Mouse (Mus musculus) E14TG2a.4 (cell line): ENCODE measurements around the gene Golga7b.
A peak's percentile ranks its signal among the peaks of the same experiment; 100 is the strongest.

ENCODE experiments used
- H3K27me3 ChIP-seq: 2 replicates; pipeline ENCODE4 v1.6.1; 2014; ENCODE audit warnings: low read length, control low read depth; ENCODE audit not compliant: insufficient read depth
- H3K36me3 ChIP-seq: 2 replicates; pipeline ENCODE4 v1.6.1; 2014; ENCODE audit warnings: low read length, control low read depth; ENCODE audit not compliant: insufficient read depth
- H3K4me1 ChIP-seq: replicated peaks from 2 replicates; pipeline ENCODE4 v1.6.1; 2014; ENCODE audit warnings: low read depth, low read length, control low read depth
- H3K4me3 ChIP-seq: replicated peaks from 2 replicates; pipeline ENCODE4 v1.5.1; 2014; ENCODE audit warnings: mild to moderate bottlenecking, low read length
- H3K9me3 ChIP-seq: 2 replicates; pipeline ENCODE4 v1.6.1; 2014; ENCODE audit warnings: low read length, control low read depth
- CTCF ChIP-seq: conservative IDR thresholded peaks from 2 replicates; pipeline ENCODE4 v1.5.1; 2014; ENCODE audit warnings: low read length
- NANOG ChIP-seq: IDR thresholded peaks from 2 replicates; pipeline ENCODE4 v1.6.1; 2014; ENCODE audit warnings: borderline replicate concordance, low read length, mixed read lengths
- POU5F1 ChIP-seq: IDR thresholded peaks from 2 replicates; pipeline ENCODE4 v1.6.1; 2014; ENCODE audit warnings: low read length, borderline replicate concordance

Golga7b gene

GRCm38 (mm10) chr19:42214601-42215000, 32.8 kb upstream of the Golga7b start:
- Histone ChIP-seq H3K4me3 (no peak overlapping the region), H3K4me1 (peaks cover 56% of the 10 kb centered on the region), H3K9me3 (no peaks in the 10 kb centered on the region), H3K36me3 (no peaks in the 10 kb centered on the region), H3K27me3 (peaks cover 2% of the 10 kb centered on the region; the same call in 1 of the 2 replicates)
- no peak for TF ChIP-seq CTCF
- no peak for TF ChIP-seq NANOG
- no peak for TF ChIP-seq POU5F1

- Histone ChIP-seq H3K4me3 (no peak overlapping the region), H3K36me3 (no peaks in the 10 kb centered on the region), H3K4me1 (peaks cover 34% of the 10 kb centered on the region), H3K9me3 (0 out of 2 replicates have a peak, but pooled peaks cover 2% of the 10 kb centered on the region), H3K27me3 (peaks cover 8% of the 10 kb centered on the region; the same call in 1 of the 2 replicates)
- no peak for TF ChIP-seq CTCF
Observed at GRCm38 (mm10) chr19:42216699-42217373, 30.5 kb upstream of the Golga7b start.

GRCm38 (mm10) chr19:42217374-42217763, 30.0 kb upstream of the Golga7b start:
- Histone ChIP-seq H3K4me1 (peaks cover 29% of the 10 kb centered on the region), H3K36me3 (no peaks in the 10 kb centered on the region), H3K27me3 (peaks cover 8% of the 10 kb centered on the region; the same call in 1 of the 2 replicates), H3K4me3 (no peak overlapping the region), H3K9me3 (0 out of 2 replicates have a peak, but pooled peaks cover 2% of the 10 kb centered on the region)
- TF ChIP-seq NANOG (no peak), CTCF (peak; percentile 84)

GRCm38 (mm10) chr19:42226451-42226850, 20.9 kb upstream of the Golga7b start:
- H3K9me3 ChIP-seq: no peaks in the 10 kb centered on the region
- TF ChIP-seq NANOG (no peak), POU5F1 (no peak), CTCF (no peak)
- no peaks in the 10 kb centered on the region for H3K36me3 ChIP-seq
- H3K4me1 ChIP-seq: peaks cover 19% of the 10 kb centered on the region
- peaks cover 18% of the 10 kb centered on the region for H3K27me3 ChIP-seq
- H3K4me3 ChIP-seq: no peak overlapping the region

GRCm38 (mm10) chr19:42229499-42230287, 17.7 kb upstream of the Golga7b start:
- TF ChIP-seq NANOG: no peak
- TF ChIP-seq CTCF: no peak
- TF ChIP-seq POU5F1: no peak
- H3K27me3 ChIP-seq: peaks cover 13% of the 10 kb centered on the region
- no peaks in the 10 kb centered on the region for H3K9me3 ChIP-seq
- peaks cover 19% of the 10 kb centered on the region for H3K4me1 ChIP-seq
- H3K36me3 ChIP-seq: no peaks in the 10 kb centered on the region
- no peak overlapping the region for H3K4me3 ChIP-seq

- TF ChIP-seq POU5F1: no peak
- TF ChIP-seq CTCF: no peak
- no peak for TF ChIP-seq NANOG
- H3K9me3 ChIP-seq: no peaks in the 10 kb centered on the region
- no peak overlapping the region for H3K4me3 ChIP-seq
- no peaks in the 10 kb centered on the region for H3K36me3 ChIP-seq
- peaks cover 19% of the 10 kb centered on the region for H3K4me1 ChIP-seq
- peaks cover 10% of the 10 kb centered on the region for H3K27me3 ChIP-seq
Observed at GRCm38 (mm10) chr19:42230288-42230568, 17.1 kb upstream of the Golga7b start.

GRCm38 (mm10) chr19:42230986-42231385, 16.4 kb upstream of the Golga7b start:
- TF ChIP-seq NANOG (no peak), CTCF (no peak), POU5F1 (no peak)
- Histone ChIP-seq H3K27me3 (peaks cover 10% of the 10 kb centered on the region), H3K36me3 (no peaks in the 10 kb centered on the region), H3K4me1 (peaks cover 19% of the 10 kb centered on the region), H3K9me3 (no peaks in the 10 kb centered on the region), H3K4me3 (no peak overlapping the region)

- Histone ChIP-seq H3K27me3 (no peaks in the 10 kb centered on the region; the same call in 1 of the 2 replicates), H3K4me3 (no peak overlapping the region), H3K36me3 (no peaks in the 10 kb centered on the region), H3K9me3 (no peaks in the 10 kb centered on the region), H3K4me1 (peaks cover 4% of the 10 kb centered on the region; the same call in 1 of the 2 replicates)
- TF ChIP-seq NANOG (no peak), POU5F1 (no peak), CTCF (no peak)
Observed at GRCm38 (mm10) chr19:42237602-42238340, 9.6 kb upstream of the Golga7b start.

GRCm38 (mm10) chr19:42238341-42238715, 9.0 kb upstream of the Golga7b start:
- H3K36me3 ChIP-seq: no peaks in the 10 kb centered on the region
- H3K27me3 ChIP-seq: peaks cover 4% of the 10 kb centered on the region
- no peaks in the 10 kb centered on the region for H3K9me3 ChIP-seq
- TF ChIP-seq NANOG (no peak), POU5F1 (no peak), CTCF (no peak)
- H3K4me1 ChIP-seq: peaks cover 4% of the 10 kb centered on the region; the same call in 1 of the 2 replicates
- H3K4me3 ChIP-seq: no peak overlapping the region
